In the genomic region with DNA sequence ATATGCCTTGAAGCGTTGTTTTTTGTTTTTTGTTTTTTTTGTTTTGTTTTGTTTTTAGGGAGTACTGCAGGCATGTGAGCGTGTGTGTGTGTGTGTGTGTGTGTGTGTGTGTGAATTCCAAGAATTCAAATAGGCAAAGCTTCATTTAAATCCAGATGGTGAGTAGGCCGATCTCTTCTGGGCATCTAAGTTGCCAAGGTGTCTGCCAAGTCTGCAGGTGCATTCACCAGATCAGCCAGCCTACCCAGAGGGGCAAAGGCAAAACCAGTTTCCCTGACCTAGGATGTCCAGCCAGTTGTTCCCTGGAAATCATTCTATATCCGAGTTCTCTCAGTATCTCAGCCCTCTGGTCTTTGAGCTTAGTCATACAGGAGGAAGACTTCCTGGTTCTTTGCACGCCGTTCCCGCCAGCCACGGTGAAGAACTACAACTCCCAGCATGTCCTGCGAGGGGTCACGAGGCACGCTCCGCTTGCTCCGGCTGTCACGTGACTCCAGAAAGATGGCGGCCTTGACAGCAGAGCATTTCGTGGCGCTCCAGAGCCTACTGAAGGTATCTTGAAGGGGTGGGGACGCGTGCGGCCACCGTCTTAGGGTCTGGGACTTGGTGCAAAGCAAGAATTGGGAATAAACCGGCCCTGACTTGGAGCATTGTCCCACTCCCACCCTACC, we compare ENCODE assay signal across 8 mouse cellular contexts. TPM values are rescaled to one million over a fixed set of nuclear protein-coding genes. Genes with fewer than 3 reads are reported as not detected.
DNase-seq lines count a peak whose midpoint lies in the region; ATAC-seq and TF ChIP-seq lines count a peak whose summit lies in the region.

Gene Commd9, plus strand, starts transcription at position 480 of the 671 bp plus-strand sequence.

- H3K27ac ChIP-seq in ES-Bruce4 (ENCODE audit: insufficient read depth, low read length), result no peak within 1 kb of the TSS
- peak within 1 kb of the TSS; percentile 32; the same call in 1 of the 2 replicates for H3K27ac ChIP-seq in forebrain, embryonic 13.5 days
- 0 out of 2 replicates have a peak within 1 kb of the TSS, but pooled peaks have one; percentile 42 for H3K27ac ChIP-seq in liver, postnatal 0 days (ENCODE audit: low read depth)
- H3K27ac ChIP-seq in neural tube, embryonic 14.5 days (ENCODE audit: low read depth, low read length), result 0 out of 2 replicates have a peak within 1 kb of the TSS, but pooled peaks have one; percentile 57

- no peaks in the 10 kb centered on the region for H3K9me3 ChIP-seq in ES-Bruce4 (replicated peaks; ENCODE audit: control insufficient read depth, insufficient read depth, low read length, poor library complexity, severe bottlenecking)
- H3K9me3 ChIP-seq in forebrain, embryonic 13.5 days (replicated peaks), result no peaks in the 10 kb centered on the region
- no peaks in the 10 kb centered on the region for H3K9me3 ChIP-seq in liver, postnatal 0 days (ENCODE audit: low read length)
- H3K9me3 ChIP-seq in neural tube, embryonic 14.5 days (ENCODE audit: control insufficient read depth, low read length), result no peaks in the 10 kb centered on the region

- H3K9ac ChIP-seq in ES-Bruce4 (ENCODE audit: low read depth, poor library complexity, severe bottlenecking), result no peak within 1 kb of the TSS
- H3K9ac ChIP-seq in forebrain, embryonic 13.5 days, result peak within 1 kb of the TSS; percentile 73
- peak within 1 kb of the TSS; percentile 78 for H3K9ac ChIP-seq in liver, postnatal 0 days (replicated peaks)
- H3K9ac ChIP-seq in neural tube, embryonic 14.5 days (replicated peaks; ENCODE audit: low read depth, low read length), result peak within 1 kb of the TSS; percentile 80

- WGBS in forebrain, embryonic 13.5 days, result 12% methylated on average over 22 of the region's 22 CpGs
- WGBS in large intestine, adult 2 months, result 12% methylated on average over 22 of the region's 22 CpGs
- 10% methylated on average over 22 of the region's 22 CpGs for WGBS in liver, postnatal 0 days (ENCODE audit: insufficient replicate concordance)
- WGBS in neural tube, embryonic 14.5 days, result 12% methylated on average over 22 of the region's 22 CpGs

- peak; percentile 96 to 97 for DNase-seq in heart, postnatal 10 days
- DNase-seq in large intestine, adult 2 months (ENCODE audit: low read depth, low spot score), result peak; percentile 92
- peak; percentile 94 for DNase-seq in liver, postnatal 0 days
- peak; percentile 92 for DNase-seq in testis, postnatal 10 days (ENCODE audit: low spot score)

- H3K4me2 ChIP-seq in forebrain, embryonic 13.5 days, result peak within 1 kb of the TSS; percentile 74
- peak within 1 kb of the TSS; percentile 75 for H3K4me2 ChIP-seq in liver, postnatal 0 days (ENCODE audit: low read depth, low read length)
- H3K4me2 ChIP-seq in neural tube, embryonic 14.5 days (ENCODE audit: low read depth, low read length), result peak within 1 kb of the TSS; percentile 62

- no peak for TF ChIP-seq POLR2A in ES-Bruce4 (IDR thresholded peaks at IDR 0.05; ENCODE audit: insufficient read depth, low read length)

- TF ChIP-seq EP300 in ES-Bruce4 (IDR thresholded peaks at IDR 0.05; ENCODE audit: insufficient read depth, low read depth, low read length), result no peak
- TF ChIP-seq EP300 in liver, postnatal 0 days (IDR thresholded peaks at IDR 0.05; ENCODE audit: low read depth), result no peak; the same call in 1 of the 2 replicates

- H3K27me3 ChIP-seq in ES-Bruce4 (ENCODE audit: control insufficient read depth, insufficient read depth, low read length, poor library complexity, severe bottlenecking), result no peaks in the 10 kb centered on the region
- H3K27me3 ChIP-seq in forebrain, embryonic 13.5 days, result no peaks in the 10 kb centered on the region
- no peaks in the 10 kb centered on the region for H3K27me3 ChIP-seq in liver, postnatal 0 days (ENCODE audit: insufficient read depth, low read length)
- no peaks in the 10 kb centered on the region for H3K27me3 ChIP-seq in neural tube, embryonic 14.5 days (ENCODE audit: control insufficient read depth, insufficient read depth, low read length)

- H3K4me3 ChIP-seq in ES-Bruce4 (ENCODE audit: low read depth, low read length), result peak within 1 kb of the TSS; percentile 64
- peak within 1 kb of the TSS; percentile 64 for H3K4me3 ChIP-seq in forebrain, embryonic 13.5 days
- H3K4me3 ChIP-seq in liver, postnatal 0 days (ENCODE audit: low read depth, low read length), result peak within 1 kb of the TSS; percentile 84
- peak within 1 kb of the TSS; percentile 67 for H3K4me3 ChIP-seq in neural tube, embryonic 14.5 days (ENCODE audit: low read depth, low read length)

- peak; percentile 98 for ATAC-seq in cerebellum, adult (ENCODE audit: insufficient number of reproducible peaks, low FRiP score, low TSS enrichment)
- ATAC-seq in forebrain, embryonic 13.5 days, result peak; percentile 98
- ATAC-seq in liver, postnatal 0 days, result peak; percentile 98
- ATAC-seq in neural tube, embryonic 14.5 days (ENCODE audit: low read depth), result peak; percentile 98

- H3K4me1 ChIP-seq in ES-Bruce4 (ENCODE audit: control insufficient read depth, insufficient read depth, low read length), result no peaks in the 10 kb centered on the region
- peaks cover 8% of the 10 kb centered on the region for H3K4me1 ChIP-seq in forebrain, embryonic 13.5 days
- H3K4me1 ChIP-seq in liver, postnatal 0 days (ENCODE audit: insufficient read depth), result peaks cover 8% of the 10 kb centered on the region
- peaks cover 9% of the 10 kb centered on the region for H3K4me1 ChIP-seq in neural tube, embryonic 14.5 days (ENCODE audit: control insufficient read depth, insufficient read depth, low read length)

- no peak for TF ChIP-seq CTCF in ES-Bruce4 (IDR thresholded peaks at IDR 0.05; ENCODE audit: low read depth, low read length)
- TF ChIP-seq CTCF in liver, postnatal 0 days (IDR thresholded peaks at IDR 0.05; ENCODE audit: low read depth), result no peak

- H3K36me3 ChIP-seq in ES-Bruce4 (ENCODE audit: control insufficient read depth, insufficient read depth, low read length, poor library complexity, severe bottlenecking), result no peaks in the 10 kb centered on the region
- H3K36me3 ChIP-seq in forebrain, embryonic 13.5 days (ENCODE audit: poor library complexity, severe bottlenecking), result no peaks in the 10 kb centered on the region
- no peaks in the 10 kb centered on the region for H3K36me3 ChIP-seq in liver, postnatal 0 days (replicated peaks; ENCODE audit: insufficient read depth, low read length)
- H3K36me3 ChIP-seq in neural tube, embryonic 14.5 days (ENCODE audit: control insufficient read depth, insufficient read depth, low read length), result no peaks in the 10 kb centered on the region

- intact Hi-C loops in heart, postnatal 10 days (cut with DNase I), result no loop called here

RNA-seq across cellular contexts. Expression of gene Commd9, which starts in this region (rescaled TPM):
- 29.5 and 32.2 TPM in 2 replicates for polyA plus RNA-seq in ES-Bruce4 (2011; ENCODE audit: insufficient read depth, insufficient read length, low read depth, missing spikeins)
- 86.8 and 91.1 TPM in 2 replicates for polyA plus RNA-seq in forebrain, embryonic 13.5 days (2015; fragmentation: Nextera tagmentation; extraction: Ambion mirVana)
- total RNA-seq in heart, postnatal 10 days (2021), result 10 to 100 TPM; 28.6 to 35.7 TPM
- 41.4 and 56.9 TPM in 2 replicates for polyA plus RNA-seq in large intestine, adult 2 months (2012; rRNA removed)
- 20.6 and 23.6 TPM in 2 replicates for polyA plus RNA-seq in liver, postnatal 0 days (2015; fragmentation: Nextera tagmentation; extraction: Ambion mirVana)
- 95.0 and 104 TPM in 2 replicates for polyA plus RNA-seq in neural tube, embryonic 14.5 days (2014; fragmentation: Nextera tagmentation; extraction: Ambion mirVana)
